Mouse (Mus musculus) gastrocnemius, postnatal 14 days (tissue): ENCODE results near the gene Tango2. TPM values are rescaled to one million over a fixed set of nuclear protein-coding genes. Genes with fewer than 3 reads are reported as not detected.

Source experiments
- DNase-seq: peaks from one replicate; pipeline ENCODE4 v3.0.0; 2021; ENCODE audit warnings: mixed read lengths
- intact Hi-C: fragments of 180-260 bp; cut with DNase I; formaldehyde crosslinking; loops from one replicate; pipeline ENCODE4 v1.15.1; 2025; ENCODE audit warnings: low total_unique reads
- microRNA-seq, 2 experiments: library from miRNA; unstranded; fragments of <30 nt; microRNA quantifications; one replicate each; pipeline ENCODE4 v1.2.0; 2021
- total RNA-seq, 2 experiments: library from RNA; stranded (reverse); gene quantifications; 2 replicates each; pipeline ENCODE4 v1.2.3; 2021

The Tango2 gene
- total RNA-seq, 2 experiments from 2014 or later: 12.1 to 22.7 TPM

- DNase-seq: peak; percentile 99
- intact Hi-C loops: loop anchor here (5.0 kb wide), 1 partner anchor 37 kb away; no protein-coding TSS in a partner anchor
Observed at GRCm38 (mm10) chr16:18289067-18289588, 58.8 kb downstream of the Tango2 start, which contains the start of gene Dgcr8. Gene Dgcr8 (minus strand): TSS chr16:18289246.

- DNase-seq: peak; percentile 80
- intact Hi-C loops: loop anchor here (5.0 kb wide), 1 partner anchor 36 kb away; no protein-coding TSS in a partner anchor
Observed at GRCm38 (mm10) chr16:18288581-18289061, 59.3 kb downstream of the Tango2 start.

GRCm38 (mm10) chr16:18288166-18288565 is 59.7 kb downstream of the Tango2 start:
- DNase-seq: no peak
- intact Hi-C loops: loop anchor here (5.0 kb wide), 1 partner anchor 36 kb away; no protein-coding TSS in a partner anchor

- no peak for DNase-seq
- intact Hi-C loops: no loop called here
Observed at GRCm38 (mm10) chr16:18275166-18275565, 72.7 kb downstream of the Tango2 start.

GRCm38 (mm10) chr16:18268182-18268581 is 79.7 kb downstream of the Tango2 start:
- intact Hi-C loops: no loop called here
- DNase-seq: no peak

GRCm38 (mm10) chr16:18265024-18265423 is 82.9 kb downstream of the Tango2 start:
- intact Hi-C loops: no loop called here
- no peak for DNase-seq

- intact Hi-C loops: no loop called here
Observed at GRCm38 (mm10) chr16:18258221-18258620, 89.7 kb downstream of the Tango2 start, which contains the start of gene Gm49776. Gene Gm49776 (minus strand): TSS chr16:18258321.

GRCm38 (mm10) chr16:18253866-18254265 is 94.0 kb downstream of the Tango2 start:
- DNase-seq: no peak
- intact Hi-C loops: loop anchor here (5.0 kb wide), 1 partner anchor 33 kb away; the partner anchor contains the start of gene Dgcr8

More at GRCm38 (mm10) chr16:18258221-18258620, 89.7 kb downstream of the Tango2 start, which contains the start of gene Gm49776:
- DNase-seq: no peak

GRCm38 (mm10) chr16:18252736-18253135 is 95.2 kb downstream of the Tango2 start:
- intact Hi-C loops: loop anchor here (5.0 kb wide), 1 partner anchor 35 kb away; the partner anchor contains the start of gene Dgcr8

GRCm38 (mm10) chr16:18250828-18251790 is 96.8 kb downstream of the Tango2 start:
- DNase-seq: no peak
- intact Hi-C loops: loop anchor here (5.0 kb wide), 1 partner anchor 36 kb away; the partner anchor contains the start of gene Dgcr8

More at GRCm38 (mm10) chr16:18252736-18253135, 95.2 kb downstream of the Tango2 start:
- DNase-seq: no peak

Small RNAs within 50 kb of the gene (microRNA-seq; reads per million reads assigned to microRNA genes)
- gene Gm24572: 0 reads per million in 2 experiments
- 0 reads per million in 2 experiments for gene Gm26219
- 79.7 to 119 reads per million in 2 experiments for gene Mir1306
- 210 to 228 reads per million in 2 experiments for gene Mir185

Other genes with a start within 250 kb of the Tango2 start
- gene Rtn4r, start 220.5 kb downstream of the Tango2 start, total RNA-seq: under 1 TPM; 0.18 to 0.21 TPM
- not detected for gene Ccdc188, start 130.2 kb downstream of the Tango2 start, total RNA-seq
- gene Zdhhc8, start 113.0 kb downstream of the Tango2 start, total RNA-seq: 10 to 100 TPM; 20.3 to 21.7 TPM
- 10 to 100 TPM; 12.1 to 12.7 TPM for gene Trmt2a, start 99.4 kb downstream of the Tango2 start, total RNA-seq
- 10 to 100 TPM; 28.7 to 42.6 TPM for gene Ranbp1, start 99.4 kb downstream of the Tango2 start, total RNA-seq
- not detected for gene Gm49776, start 89.8 kb downstream of the Tango2 start, total RNA-seq
- gene Dgcr8, start 58.9 kb downstream of the Tango2 start, total RNA-seq: 10 to 100 TPM; 13.9 to 16.3 TPM
- 10 to 100 TPM; 12.5 to 19.8 TPM for gene Arvcf, start 79 bp upstream of the Tango2 start, total RNA-seq
- 10 to 100 TPM; 13.4 to 14.4 TPM for gene Txnrd2, start 78.3 kb upstream of the Tango2 start, total RNA-seq
- 10 to 100 TPM; 40.7 to 43.1 TPM for gene Comt, start 78.7 kb upstream of the Tango2 start, total RNA-seq
- 1 to 10 TPM; 2.7 to 3.1 TPM for gene Gnb1l, start 150.6 kb upstream of the Tango2 start, total RNA-seq
- 1 to 10 TPM; 2.6 to 5.3 TPM for gene Rtl10, start 150.8 kb upstream of the Tango2 start, total RNA-seq
- gene Tbx1, start 242.6 kb upstream of the Tango2 start, total RNA-seq: 1 to 10 TPM in 1 of 2 experiments, under 1 TPM in 1; 0.78 to 3.1 TPM